Mouse (Mus musculus) E14TG2a.4 (cell line): Measurements from ENCODE around the gene Zfp865.

Experiments
- CTCF ChIP-seq: conservative IDR thresholded peaks from 2 replicates; pipeline ENCODE4 v1.5.1; 2014; ENCODE audit warnings: low read length
- NANOG ChIP-seq: IDR thresholded peaks from 2 replicates; pipeline ENCODE4 v1.6.1; 2014; ENCODE audit warnings: borderline replicate concordance, low read length, mixed read lengths

DNA sequence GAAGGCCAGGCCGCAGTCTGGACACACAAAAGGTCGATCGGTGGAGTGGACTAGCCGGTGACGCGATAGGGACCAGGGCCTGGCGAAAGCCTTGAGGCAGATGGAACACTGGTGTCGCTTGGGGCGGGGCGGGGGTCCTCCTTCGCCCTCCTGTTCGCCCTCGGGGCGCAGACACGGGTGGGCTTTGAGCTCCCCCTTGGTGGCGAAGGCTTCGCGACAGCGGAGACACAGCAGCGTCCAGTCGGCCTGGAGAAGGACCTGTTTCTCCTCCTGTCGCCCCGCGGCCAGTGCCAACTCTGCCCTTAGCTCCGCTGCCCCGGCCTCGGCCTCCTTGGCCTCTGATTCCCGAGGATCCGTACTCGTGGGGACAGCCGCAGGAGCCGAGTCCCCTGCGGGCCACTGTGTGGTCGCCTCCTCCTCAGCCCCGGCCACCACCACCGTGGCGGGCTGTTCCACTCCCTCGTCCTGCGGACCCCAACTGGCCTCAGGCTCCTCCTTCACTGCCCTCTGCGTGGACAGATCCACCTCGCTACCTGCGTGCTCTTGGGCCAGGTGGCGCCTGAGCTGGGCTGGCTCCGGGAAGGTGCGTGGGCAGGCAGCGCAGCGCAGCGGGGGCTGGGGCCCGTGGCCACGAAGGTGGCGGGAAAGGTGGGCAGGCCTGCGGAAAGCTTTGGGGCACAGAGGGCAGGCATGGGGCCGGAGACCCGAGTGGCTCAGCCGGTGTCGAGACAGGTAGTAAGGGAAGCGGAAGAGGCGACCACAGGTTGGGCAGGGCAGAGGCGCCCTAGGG is 26.0 kb upstream of the Zfp865 start:
- TF ChIP-seq CTCF (no peak), NANOG (no peak)
